Mouse (Mus musculus): ENCODE data around the gene Olfr1217. TPM values are rescaled to one million over a fixed set of nuclear protein-coding genes. Genes with fewer than 3 reads are reported as not detected.
"Not testable (repeated sequence)": the region's sequence is repeated elsewhere in the genome, so short reads cannot be mapped to it uniquely, and the experiment has no call there.

Olfr1217 gene
- not detected in 2 replicates for polyA plus RNA-seq (2012; rRNA removed)

- DNase-seq (ENCODE audit: low read depth), result no peak
Measured at GRCm38 (mm10) chr2:89031965-89032364, at the start of gene Olfr1217. Olfr1217 (minus strand) TSS chr2:89032065.

- no peak for DNase-seq (ENCODE audit: low read depth)
Measured at GRCm38 (mm10) chr2:89081487-89081886, 49.6 kb upstream of the Olfr1217 start.

GRCm38 (mm10) chr2:89061087-89061486, 29.2 kb upstream of the Olfr1217 start, which contains the start of gene Olfr1218:
Olfr1218 (minus strand) TSS chr2:89061187.
- no peak for DNase-seq (ENCODE audit: low read depth)

- DNase-seq (ENCODE audit: low read depth), result not testable (repeated sequence)
Measured at GRCm38 (mm10) chr2:89021436-89021835, 10.4 kb downstream of the Olfr1217 start.

- no peak for DNase-seq (ENCODE audit: low read depth)
Measured at GRCm38 (mm10) chr2:89018240-89018639, 13.6 kb downstream of the Olfr1217 start, which contains the start of gene Olfr1216. Olfr1216 (minus strand) TSS chr2:89018340.

GRCm38 (mm10) chr2:89006873-89007272, 25.0 kb downstream of the Olfr1217 start, which contains the start of gene Olfr1215:
Olfr1215 (minus strand) TSS chr2:89006973.
- DNase-seq (ENCODE audit: low read depth), result no peak

- no peak for DNase-seq (ENCODE audit: low read depth)
Measured at GRCm38 (mm10) chr2:88992553-88992952, 39.3 kb downstream of the Olfr1217 start, which contains the start of gene Olfr1214. Olfr1214 (minus strand) TSS chr2:88992653.

GRCm38 (mm10) chr2:88980181-88980580, 51.7 kb downstream of the Olfr1217 start, which contains the start of gene Gm13762:
Gm13762 (minus strand) TSS chr2:88980281.
- no peak for DNase-seq (ENCODE audit: low read depth)

Other genes starting within 250 kb of the Olfr1217 start
- gene Olfr1201, start 239.0 kb downstream of the Olfr1217 start, polyA plus RNA-seq (2012; rRNA removed), result not detected in 2 replicates
- not detected in 2 replicates for gene Olfr1202, start 217.6 kb downstream of the Olfr1217 start, polyA plus RNA-seq (2012; rRNA removed)
- gene Olfr1205, start 202.3 kb downstream of the Olfr1217 start, polyA plus RNA-seq (2012; rRNA removed), result not detected in 2 replicates
- not detected in 2 replicates for gene Olfr1204, start 182.8 kb downstream of the Olfr1217 start, polyA plus RNA-seq (2012; rRNA removed)
- not detected in 2 replicates for gene Olfr1206, start 168.8 kb downstream of the Olfr1217 start, polyA plus RNA-seq (2012; rRNA removed)
- gene Olfr1208, start 129.8 kb downstream of the Olfr1217 start, polyA plus RNA-seq (2012; rRNA removed), result not detected in 2 replicates
- not detected in 2 replicates for gene Olfr1209, start 116.9 kb downstream of the Olfr1217 start, polyA plus RNA-seq (2012; rRNA removed)
- gene Olfr1211, start 94.0 kb downstream of the Olfr1217 start, polyA plus RNA-seq (2012; rRNA removed), result not detected in 2 replicates
- gene Olfr1212, start 78.1 kb downstream of the Olfr1217 start, polyA plus RNA-seq (2012; rRNA removed), result not detected in 2 replicates
- not detected in 2 replicates for gene Gm13762, start 51.8 kb downstream of the Olfr1217 start, polyA plus RNA-seq (2012; rRNA removed)
- not detected in 2 replicates for gene Olfr1214, start 39.4 kb downstream of the Olfr1217 start, polyA plus RNA-seq (2012; rRNA removed)
- not detected in 2 replicates for gene Olfr1215, start 25.1 kb downstream of the Olfr1217 start, polyA plus RNA-seq (2012; rRNA removed)
- not detected in 2 replicates for gene Olfr1216, start 13.7 kb downstream of the Olfr1217 start, polyA plus RNA-seq (2012; rRNA removed)
- not detected in 2 replicates for gene Olfr1218, start 29.1 kb upstream of the Olfr1217 start, polyA plus RNA-seq (2012; rRNA removed)
- not detected in 2 replicates for gene Olfr1219, start 51.4 kb upstream of the Olfr1217 start, polyA plus RNA-seq (2012; rRNA removed)
- not detected in 2 replicates for gene Olfr1220, start 74.8 kb upstream of the Olfr1217 start, polyA plus RNA-seq (2012; rRNA removed)
- gene Olfr1221, start 85.2 kb upstream of the Olfr1217 start, polyA plus RNA-seq (2012; rRNA removed), result not detected in 2 replicates
- not detected in 2 replicates for gene Olfr1222, start 101.0 kb upstream of the Olfr1217 start, polyA plus RNA-seq (2012; rRNA removed)
- not detected in 2 replicates for gene Olfr1223, start 119.5 kb upstream of the Olfr1217 start, polyA plus RNA-seq (2012; rRNA removed)
- gene Olfr1224-ps1, start 132.0 kb upstream of the Olfr1217 start, polyA plus RNA-seq (2012; rRNA removed), result not detected in 2 replicates
- not detected in 2 replicates for gene Olfr1225, start 142.6 kb upstream of the Olfr1217 start, polyA plus RNA-seq (2012; rRNA removed)
- gene Olfr1226, start 168.0 kb upstream of the Olfr1217 start, polyA plus RNA-seq (2012; rRNA removed), result not detected in 2 replicates
- not detected in 2 replicates for gene Olfr1228, start 222.0 kb upstream of the Olfr1217 start, polyA plus RNA-seq (2012; rRNA removed)

Measured in gonadal fat pad, adult 2 months (tissue).